Mouse (Mus musculus) MEL (cell line): ENCODE data around the gene Xrcc6. TPM values are rescaled to one million over a fixed set of nuclear protein-coding genes. Genes with fewer than 3 reads are reported as not detected.

Experiments
- DNase-seq: peaks from one replicate; pipeline ENCODE4 v3.0.0; 2011; ENCODE audit warnings: low read depth, low spot score
- H3K27ac ChIP-seq: 2 replicates; pipeline ENCODE4 v1.5.1; 2012; ENCODE audit warnings: low read depth, mild to moderate bottlenecking, control low read depth, low read length, moderate library complexity; ENCODE audit not compliant: control insufficient read depth
- H3K27me3 ChIP-seq, 2 experiments: fragments of 150-350 bp in 1 of 2; sonication (generic) in 1 of 2; 2 replicates each; pipeline ENCODE4 v1.6.1; 2012; ENCODE audit warnings: low read length in 2 of 2, mild to moderate bottlenecking in 2 of 2, improper control_type of control experiment in 1 of 2, moderate library complexity in 1 of 2; ENCODE audit not compliant: insufficient read depth in 2 of 2, control insufficient read depth in 1 of 2
- H3K36me3 ChIP-seq, 2 experiments: 2 replicates each; pipeline ENCODE4 v1.6.1; 2012 to 2014; ENCODE audit warnings: low read length in 2 of 2, improper control_type of control experiment in 1 of 2, inconsistent platforms in 1 of 2, mild to moderate bottlenecking in 1 of 2; ENCODE audit not compliant: insufficient read depth in 2 of 2, control insufficient read depth in 1 of 2
- H3K4me1 ChIP-seq, 2 experiments: fragments of 150-350 bp in 1 of 2; sonication (generic) in 1 of 2; 2 replicates each; pipeline ENCODE4 v1.6.1; 2012; ENCODE audit warnings: low read length in 2 of 2, improper control_type of control experiment in 1 of 2, mild to moderate bottlenecking in 1 of 2; ENCODE audit not compliant: insufficient read depth in 2 of 2, control insufficient read depth in 1 of 2
- H3K4me3 ChIP-seq, 2 experiments: fragments of 150-350 bp in 1 of 2; sonication (generic) in 1 of 2; 2 replicates each; pipeline ENCODE4 v1.5.1; 2012; ENCODE audit warnings: low read depth in 2 of 2, low read length in 2 of 2, mild to moderate bottlenecking in 2 of 2, moderate library complexity in 2 of 2, control low read depth in 1 of 2, improper control_type of control experiment in 1 of 2; ENCODE audit not compliant: control insufficient read depth in 1 of 2, insufficient read depth in 1 of 2
- H3K79me2 ChIP-seq: 2 replicates; pipeline ENCODE4 v1.6.1; 2012; ENCODE audit warnings: mild to moderate bottlenecking, low read length, moderate library complexity; ENCODE audit not compliant: control insufficient read depth, poor library complexity, insufficient read depth
- H3K9ac ChIP-seq: 2 replicates; pipeline ENCODE4 v1.6.1; 2012; ENCODE audit warnings: low read depth, mild to moderate bottlenecking, control low read depth, low read length, moderate library complexity; ENCODE audit not compliant: control insufficient read depth, poor library complexity, severe bottlenecking
- H3K9me3 ChIP-seq: fragments of 150-350 bp; sonication (generic); replicated peaks from 2 replicates; pipeline ENCODE4 v1.6.1; 2012; ENCODE audit warnings: mild to moderate bottlenecking, low read length, improper control_type of control experiment, moderate library complexity; ENCODE audit not compliant: insufficient read depth
- CHD1 ChIP-seq: IDR thresholded peaks from 2 replicates; pipeline ENCODE4 v1.6.1; 2012; ENCODE audit warnings: low read depth, mild to moderate bottlenecking, inconsistent platforms, low read length, improper control_type of control experiment
- GATA1 ChIP-seq: IDR thresholded peaks from 2 replicates; pipeline ENCODE4 v1.6.1; 2011; ENCODE audit warnings: low read depth, low read length, improper control_type of control experiment
- JUND ChIP-seq: IDR thresholded peaks from 2 replicates; pipeline ENCODE4 v1.6.1; 2011; ENCODE audit warnings: low read depth, mild to moderate bottlenecking, improper control_type of control experiment, low read length
- MAX ChIP-seq: IDR thresholded peaks from 2 replicates; pipeline ENCODE4 v1.6.1; 2011; ENCODE audit warnings: low read length, improper control_type of control experiment
- MEF2A ChIP-seq: IDR thresholded peaks from 2 replicates; pipeline ENCODE4 v1.6.1; 2014; ENCODE audit warnings: low read depth, mild to moderate bottlenecking, inconsistent platforms, low read length, improper control_type of control experiment; ENCODE audit not compliant: poor library complexity, insufficient replicate concordance, severe bottlenecking; ENCODE audit errors: extremely low read depth
- NELFE ChIP-seq: IDR thresholded peaks from 2 replicates; pipeline ENCODE4 v1.6.1; 2011; ENCODE audit warnings: low read depth, low read length, improper control_type of control experiment
- POLR2A ChIP-seq, 2 experiments: IDR thresholded peaks; 2 replicates each; pipeline ENCODE4 v1.6.1; 2011 to 2012; ENCODE audit warnings: low read length in 2 of 2, mild to moderate bottlenecking in 2 of 2, control low read depth in 1 of 2, improper control_type of control experiment in 1 of 2, low read depth in 1 of 2, moderate library complexity in 1 of 2; ENCODE audit not compliant: control insufficient read depth in 1 of 2, insufficient read depth in 1 of 2, poor library complexity in 1 of 2
- POLR2AphosphoS5 ChIP-seq: IDR thresholded peaks from 2 replicates; pipeline ENCODE4 v1.6.1; 2012; ENCODE audit warnings: low read depth, borderline replicate concordance, mild to moderate bottlenecking, inconsistent platforms, low read length, moderate library complexity, mixed read lengths
- USF2 ChIP-seq, 2 experiments: IDR thresholded peaks; 2 replicates each; pipeline ENCODE4 v1.6.1; 2011 to 2012; ENCODE audit warnings: improper control_type of control experiment in 2 of 2, low read length in 2 of 2, borderline replicate concordance in 1 of 2, inconsistent platforms in 1 of 2, low read depth in 1 of 2, mild to moderate bottlenecking in 1 of 2; ENCODE audit not compliant: insufficient read depth in 1 of 2
- ZMIZ1 ChIP-seq: IDR thresholded peaks from 2 replicates; pipeline ENCODE4 v1.6.1; 2012; ENCODE audit warnings: low read depth, mild to moderate bottlenecking, inconsistent platforms, low read length, improper control_type of control experiment, moderate library complexity
- ZNF384 ChIP-seq: IDR thresholded peaks from 2 replicates; pipeline ENCODE4 v1.6.1; 2012; ENCODE audit warnings: low read depth, mild to moderate bottlenecking, inconsistent platforms, low read length, improper control_type of control experiment
- polyA plus RNA-seq, 2 experiments: library from polyadenylated mRNA; stranded (reverse) in 1 of 2; unstranded in 1 of 2; fragments of >175 nt in 1 of 2; fragments of >200 nt in 1 of 2; gene quantifications; 2 replicates each; pipeline versions ENCODE4 v1.2.1 to v1.2.4; 2012; ENCODE audit warnings: low replicate concordance in 2 of 2, low read depth in 1 of 2; ENCODE audit not compliant: insufficient read length in 2 of 2, insufficient read depth in 1 of 2, missing spikeins in 1 of 2
- total RNA-seq: library from RNA; depleted of rRNA; stranded (reverse); fragments of 300-350 nt; gene quantifications from 2 replicates; pipeline ENCODE4 v1.2.3, GENCODE M21; 2012

The Xrcc6 gene
- total and polyA plus RNA-seq, 3 experiments = 108 TPM; not detected in 1

GRCm38 (mm10) chr15:81949076-81949475, 38.6 kb upstream of the Xrcc6 start:
- Histone ChIP-seq H3K27ac (no peak overlapping the region), H3K9ac (no peak overlapping the region), H3K4me3 (no peak overlapping the region), H3K4me1 (no peaks in the 10 kb centered on the region), H3K36me3 (no peaks in the 10 kb centered on the region), H3K9me3 (no peaks in the 10 kb centered on the region), H3K79me2 (no peaks in the 10 kb centered on the region), H3K27me3 (peaks cover 0 to 2% of the 10 kb centered on the region in 2 experiments; a peak in 1 of 4 replicates)
- TF ChIP-seq JUND (no peak), ZMIZ1 (no peak), MEF2A (no peak), POLR2AphosphoS5 (no peak), USF2 (IDR thresholded peaks at IDR 0.05; ENCODE audit: borderline replicate concordance in 1 of 2, insufficient read depth in 1 of 2, low read depth in 1 of 2, low read length in 2 of 2) (no peak), NELFE (no peak), POLR2A (IDR thresholded peaks at IDR 0.05; ENCODE audit: control insufficient read depth in 1 of 2, insufficient read depth in 1 of 2, low read depth in 1 of 2, low read length in 2 of 2, poor library complexity in 1 of 2) (no peak)
- no peak for DNase-seq

GRCm38 (mm10) chr15:81949476-81950131, 38.0 kb upstream of the Xrcc6 start:
- H3K4me3 ChIP-seq = no peak overlapping the region
- H3K27ac ChIP-seq = no peak overlapping the region
- no peaks in the 10 kb centered on the region for H3K4me1 ChIP-seq
- no peaks in the 10 kb centered on the region for H3K79me2 ChIP-seq
- TF ChIP-seq ZNF384 (no peak), POLR2A (IDR thresholded peaks at IDR 0.05; ENCODE audit: control insufficient read depth in 1 of 2, insufficient read depth in 1 of 2, low read depth in 1 of 2, low read length in 2 of 2, poor library complexity in 1 of 2) (no peak; a peak in 1 of 4 replicates), ZMIZ1 (no peak), GATA1 (no peak), MAX (no peak), CHD1 (no peak), POLR2AphosphoS5 (no peak)
- no peak overlapping the region for H3K9ac ChIP-seq
- DNase-seq = no peak
- peaks cover 0 to 2% of the 10 kb centered on the region in 2 experiments; a peak in 1 of 4 replicates for H3K27me3 ChIP-seq
- no peaks in the 10 kb centered on the region for H3K9me3 ChIP-seq
- no peaks in the 10 kb centered on the region; a peak in 1 of 4 replicates for H3K36me3 ChIP-seq

- no peak for TF ChIP-seq ZNF384
- Histone ChIP-seq H3K36me3 (peaks cover 0 to 2% of the 10 kb centered on the region in 2 experiments; a peak in 1 of 4 replicates), H3K4me3 (no peak overlapping the region), H3K9ac (no peak overlapping the region), H3K4me1 (no peaks in the 10 kb centered on the region), H3K9me3 (no peaks in the 10 kb centered on the region), H3K27me3 (peaks cover 0 to 2% of the 10 kb centered on the region in 2 experiments; a peak in 1 of 4 replicates), H3K79me2 (no peaks in the 10 kb centered on the region), H3K27ac (no peak overlapping the region)
- DNase-seq = no peak
These were observed 36.9 kb upstream of the Xrcc6 start for GRCm38 (mm10) chr15:81950716-81951115.
